Mouse (Mus musculus) lung, embryonic 16.5 days (tissue): ENCODE measurements around the gene Copz1. TPM values are rescaled to one million over a fixed set of nuclear protein-coding genes. Genes with fewer than 3 reads are reported as not detected.
A peak's percentile ranks its signal among the peaks of the same experiment; 100 is the strongest.

Source experiments
- ATAC-seq: fragments of 200-750 bp; cut with Nextera tagmentation; 2 replicates; pipeline ENCODE4 v1.8.0; 2017; ENCODE audit warnings: low read depth, mild to moderate bottlenecking, moderate library complexity
- H3K27ac ChIP-seq: fragments of 300-500 bp; sonication (generic); 2 replicates; pipeline ENCODE4 v1.5.1; 2014; ENCODE audit warnings: mild to moderate bottlenecking, control low read depth, low read length
- H3K27me3 ChIP-seq: fragments of 300-500 bp; sonication (generic); 2 replicates; pipeline ENCODE4 v1.6.1; 2014; ENCODE audit warnings: low read depth, low read length, mixed read lengths; ENCODE audit not compliant: control insufficient read depth, insufficient read depth
- H3K36me3 ChIP-seq: fragments of 300-500 bp; sonication (generic); 2 replicates; pipeline ENCODE4 v1.6.1; 2014; ENCODE audit warnings: low read length; ENCODE audit not compliant: control insufficient read depth, insufficient read depth
- H3K4me1 ChIP-seq: fragments of 300-500 bp; sonication (generic); replicated peaks from 2 replicates; pipeline ENCODE4 v1.6.1; 2014; ENCODE audit warnings: low read length, mixed read lengths; ENCODE audit not compliant: control insufficient read depth, insufficient read depth
- H3K4me2 ChIP-seq: fragments of 300-500 bp; sonication (generic); 2 replicates; pipeline ENCODE4 v1.6.1; 2014; ENCODE audit warnings: low read depth, low read length, control low read depth
- H3K4me3 ChIP-seq: fragments of 300-500 bp; sonication (generic); 2 replicates; pipeline ENCODE4 v1.5.1; 2014; ENCODE audit warnings: mild to moderate bottlenecking, low read length, control low read depth
- H3K9ac ChIP-seq: fragments of 300-500 bp; sonication (generic); 2 replicates; pipeline ENCODE4 v1.6.1; 2014; ENCODE audit warnings: low read length, control low read depth
- H3K9me3 ChIP-seq: fragments of 300-500 bp; sonication (generic); 2 replicates; pipeline ENCODE4 v1.6.1; 2016; ENCODE audit warnings: low read length; ENCODE audit not compliant: control insufficient read depth
- WGBS: fragments of 180-500 bp; shearing (Covaris S2); extraction: QIAGEN DNeasy Blood & Tissue Kit; methylation state at CpG from one replicate; pipeline ENCODE4 v1.1.7; 2014; 5-methylcytosine and 5-hydroxymethylcytosine counted together
- polyA plus RNA-seq: library from polyadenylated mRNA; unstranded; fragments of >200 nt; fragmentation: Nextera tagmentation; extraction: Ambion mirVana; gene quantifications from 2 replicates; pipeline ENCODE4 v1.2.1, GENCODE M21; 2015

Copz1 gene
- polyA plus RNA-seq, 1 experiment from 2014 or later, result 290 TPM

DNA sequence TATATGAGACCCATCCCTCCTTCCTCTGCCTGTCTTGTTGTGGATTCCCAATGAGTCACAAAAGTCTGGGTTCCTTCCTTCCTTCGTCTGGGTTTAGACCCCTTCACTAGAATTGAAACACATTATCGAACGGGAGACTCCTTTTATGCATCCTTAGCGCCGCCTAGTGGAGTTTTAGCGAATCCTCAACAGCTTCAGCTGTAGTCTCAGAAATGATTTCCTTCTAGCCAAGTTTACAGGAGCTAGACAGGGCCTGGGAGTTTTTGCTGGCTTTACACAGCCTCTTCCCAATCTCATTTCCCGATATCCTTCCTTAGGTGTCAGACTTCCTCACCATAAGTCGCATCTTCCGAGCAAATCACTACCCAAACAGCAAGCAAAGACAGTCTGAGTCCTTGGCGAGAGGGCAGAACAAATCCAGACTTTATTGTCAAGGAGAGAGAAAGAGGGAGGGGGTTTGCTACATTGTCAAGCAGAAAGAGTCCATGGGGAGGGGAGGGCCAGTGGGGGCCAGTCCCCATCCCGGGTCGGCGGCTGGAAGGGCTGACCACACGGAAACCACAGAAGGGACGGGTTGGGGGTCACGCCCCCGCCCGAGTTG, 41.1 kb downstream of the Copz1 start:
- H3K27ac ChIP-seq, result peak overlapping the region; percentile 43; the same call in 1 of the 2 replicates
- peaks cover 3% of the 10 kb centered on the region; the same call in 1 of the 2 replicates for H3K27me3 ChIP-seq
- 0 out of 2 replicates have a peak, but pooled peaks cover 6% of the 10 kb centered on the region for H3K36me3 ChIP-seq
- peak overlapping the region; percentile 63 for H3K4me2 ChIP-seq
- 16% methylated on average over 18 of the region's 18 CpGs for WGBS
- peaks cover 35% of the 10 kb centered on the region for H3K4me1 ChIP-seq
- peak overlapping the region; percentile 47; the same call in 1 of the 2 replicates for H3K9ac ChIP-seq
- H3K4me3 ChIP-seq, result peak overlapping the region; percentile 38; the same call in 1 of the 2 replicates
- no peak for ATAC-seq
- no peaks in the 10 kb centered on the region for H3K9me3 ChIP-seq

DNA sequence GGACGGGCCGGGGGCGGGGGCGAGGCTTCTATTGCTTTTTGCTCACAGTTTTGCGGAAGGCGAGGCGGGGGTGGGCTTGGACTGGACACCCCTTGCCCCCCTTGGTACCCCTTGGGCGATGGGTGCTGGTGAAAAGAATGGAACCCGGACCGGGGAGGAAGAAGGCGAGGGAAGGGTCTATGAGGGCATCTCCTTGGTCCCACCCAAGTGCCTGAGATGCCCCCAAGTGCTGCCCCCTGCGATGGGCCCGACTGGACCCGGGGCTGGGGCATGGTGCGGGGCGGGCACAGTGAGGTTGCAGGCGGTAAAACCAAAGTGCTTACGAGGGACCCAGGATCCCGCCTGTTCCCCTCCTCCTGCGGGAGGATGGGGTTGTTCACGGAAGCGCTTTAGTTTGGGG, 41.7 kb downstream of the Copz1 start:
- Histone ChIP-seq H3K27me3 (peaks cover 1% of the 10 kb centered on the region; the same call in 1 of the 2 replicates), H3K4me1 (peaks cover 32% of the 10 kb centered on the region), H3K36me3 (0 out of 2 replicates have a peak, but pooled peaks cover 6% of the 10 kb centered on the region), H3K4me3 (peak overlapping the region; percentile 38), H3K9me3 (no peaks in the 10 kb centered on the region), H3K27ac (no peak overlapping the region), H3K4me2 (peak overlapping the region; percentile 63), H3K9ac (peak overlapping the region; percentile 47; the same call in 1 of the 2 replicates)
- 0 out of 2 replicates have a peak, but pooled peaks have one; percentile 10 for ATAC-seq
- 47% methylated on average over 22 of the region's 22 CpGs for WGBS

DNA sequence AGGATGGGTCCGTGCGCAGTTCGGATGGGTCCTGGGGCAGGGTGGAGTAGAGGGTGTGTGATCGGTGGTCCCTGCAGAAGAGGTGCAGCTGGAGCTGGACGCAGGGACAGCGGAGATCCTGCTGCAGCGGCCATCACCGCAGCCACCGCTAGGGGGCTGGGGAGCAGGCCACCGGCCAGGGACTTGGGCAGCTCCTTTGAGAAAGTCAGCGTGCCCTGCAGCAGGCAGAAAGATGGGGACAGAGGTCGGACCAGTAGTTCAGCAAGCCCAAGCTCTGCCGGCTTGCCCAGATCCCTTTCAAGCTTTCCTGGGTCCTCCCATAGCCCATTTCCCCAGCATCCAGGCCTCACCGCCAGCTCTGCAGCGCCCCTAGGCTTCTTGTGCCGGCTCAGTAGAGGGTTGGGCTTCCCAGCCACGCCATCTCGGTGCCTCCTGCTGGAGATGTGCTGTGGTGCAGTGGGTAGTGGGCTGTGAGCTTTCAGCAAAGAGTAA, 42.5 kb downstream of the Copz1 start:
- Histone ChIP-seq H3K27me3 (no peaks in the 10 kb centered on the region), H3K27ac (no peak overlapping the region), H3K4me3 (peak overlapping the region; percentile 38), H3K9ac (peak overlapping the region; percentile 59), H3K36me3 (0 out of 2 replicates have a peak, but pooled peaks cover 6% of the 10 kb centered on the region), H3K9me3 (no peaks in the 10 kb centered on the region), H3K4me2 (peak overlapping the region; percentile 63), H3K4me1 (peaks cover 32% of the 10 kb centered on the region)
- WGBS, result 7% methylated on average over 18 of the region's 18 CpGs
- ATAC-seq, result peak; percentile 74

DNA sequence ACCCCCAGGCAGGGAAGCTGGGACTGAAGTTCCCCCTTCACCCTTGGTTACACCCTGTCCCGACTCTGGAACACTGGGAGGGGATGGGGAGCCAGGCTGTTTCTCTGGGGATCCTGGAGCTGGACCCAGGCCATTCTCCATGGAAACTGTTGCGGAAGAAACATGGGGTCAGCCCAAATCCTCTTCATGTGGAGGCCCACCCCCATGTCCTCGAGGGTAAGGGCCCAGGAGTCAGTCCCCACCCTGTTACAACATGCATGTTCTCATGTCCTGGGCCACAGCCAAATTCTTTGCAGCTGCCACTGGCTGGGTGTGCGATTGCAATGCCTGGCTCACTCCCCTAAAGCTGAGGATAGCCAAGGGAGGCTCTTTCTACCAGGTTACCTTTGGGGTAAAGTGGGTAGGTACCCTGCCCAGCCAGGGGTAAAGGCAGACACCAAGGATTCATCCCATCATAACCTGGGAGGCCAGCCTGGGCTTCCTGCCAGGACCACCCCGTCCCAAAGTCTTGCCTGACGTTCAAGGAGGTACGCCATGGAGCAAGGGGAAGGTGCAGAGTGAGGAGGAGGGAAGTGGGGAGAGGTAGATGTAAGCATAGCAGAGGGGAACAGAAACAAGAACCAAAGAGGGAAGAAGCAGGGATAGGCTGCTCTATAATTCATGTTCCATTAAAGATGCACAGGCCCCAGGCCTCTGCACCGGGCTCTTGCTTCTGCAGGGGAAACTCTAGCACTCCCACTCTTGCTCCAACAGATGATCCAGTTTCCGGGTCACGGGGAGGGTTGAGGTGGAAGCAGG, 43.7 kb downstream of the Copz1 start:
- Histone ChIP-seq H3K4me3 (no peak overlapping the region), H3K36me3 (0 out of 2 replicates have a peak, but pooled peaks cover 6% of the 10 kb centered on the region), H3K9me3 (no peaks in the 10 kb centered on the region), H3K27ac (no peak overlapping the region), H3K27me3 (no peaks in the 10 kb centered on the region), H3K4me1 (peaks cover 32% of the 10 kb centered on the region), H3K4me2 (no peak overlapping the region), H3K9ac (no peak overlapping the region)
- 58% methylated on average over 10 of the region's 10 CpGs for WGBS
- ATAC-seq, result no peak

DNA sequence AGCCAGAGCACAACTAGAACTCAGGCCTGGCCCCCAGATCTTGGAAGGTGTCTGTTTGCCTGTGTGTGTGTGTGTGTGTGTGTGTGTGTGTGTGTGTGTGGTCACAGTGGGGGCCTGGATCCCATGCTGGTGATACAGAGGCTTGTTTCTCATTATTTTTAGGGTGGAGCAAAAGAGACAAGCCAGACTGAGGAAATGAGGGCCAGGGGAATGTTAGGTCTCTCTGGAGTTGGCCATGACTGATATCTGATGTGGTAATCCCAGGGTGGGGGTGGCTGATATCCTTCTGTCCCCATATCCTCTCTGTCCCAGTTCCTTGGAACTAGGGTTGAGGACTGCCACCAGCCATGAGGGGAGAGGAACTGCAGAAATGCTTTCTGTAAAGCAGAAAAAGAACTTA, 44.6 kb downstream of the Copz1 start:
- Histone ChIP-seq H3K36me3 (0 out of 2 replicates have a peak, but pooled peaks cover 6% of the 10 kb centered on the region), H3K27me3 (no peaks in the 10 kb centered on the region), H3K4me1 (peaks cover 34% of the 10 kb centered on the region), H3K27ac (no peak overlapping the region), H3K9ac (no peak overlapping the region), H3K4me3 (no peak overlapping the region), H3K4me2 (no peak overlapping the region), H3K9me3 (no peaks in the 10 kb centered on the region)
- ATAC-seq, result no peak

DNA sequence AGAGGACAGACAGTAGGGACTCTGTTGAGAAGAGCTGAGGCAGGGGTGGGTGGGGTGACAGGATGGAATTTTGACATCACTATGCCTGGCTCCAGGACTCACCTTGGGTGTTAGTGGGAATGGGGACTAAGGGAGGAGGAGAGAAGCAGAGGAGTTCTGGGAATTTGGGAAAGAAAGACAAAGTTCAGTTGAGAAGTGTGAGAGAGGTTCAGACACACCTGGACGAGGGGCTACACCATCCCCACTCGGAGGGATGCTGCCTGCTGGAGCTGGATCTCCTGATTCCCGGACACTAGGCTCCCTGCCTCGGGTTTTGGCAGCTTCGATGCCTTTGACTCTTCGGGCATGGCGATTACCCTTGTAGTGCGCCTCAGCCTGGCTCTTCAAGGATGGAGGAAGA, 45.2 kb downstream of the Copz1 start:
- H3K36me3 ChIP-seq, result 0 out of 2 replicates have a peak, but pooled peaks cover 6% of the 10 kb centered on the region
- no peak overlapping the region for H3K9ac ChIP-seq
- no peak for ATAC-seq
- WGBS, result 91% methylated on average over 8 of the region's 8 CpGs
- H3K27me3 ChIP-seq, result no peaks in the 10 kb centered on the region
- H3K4me1 ChIP-seq, result peaks cover 38% of the 10 kb centered on the region
- no peaks in the 10 kb centered on the region for H3K9me3 ChIP-seq
- no peak overlapping the region for H3K4me2 ChIP-seq
- no peak overlapping the region for H3K27ac ChIP-seq
- H3K4me3 ChIP-seq, result no peak overlapping the region

DNA sequence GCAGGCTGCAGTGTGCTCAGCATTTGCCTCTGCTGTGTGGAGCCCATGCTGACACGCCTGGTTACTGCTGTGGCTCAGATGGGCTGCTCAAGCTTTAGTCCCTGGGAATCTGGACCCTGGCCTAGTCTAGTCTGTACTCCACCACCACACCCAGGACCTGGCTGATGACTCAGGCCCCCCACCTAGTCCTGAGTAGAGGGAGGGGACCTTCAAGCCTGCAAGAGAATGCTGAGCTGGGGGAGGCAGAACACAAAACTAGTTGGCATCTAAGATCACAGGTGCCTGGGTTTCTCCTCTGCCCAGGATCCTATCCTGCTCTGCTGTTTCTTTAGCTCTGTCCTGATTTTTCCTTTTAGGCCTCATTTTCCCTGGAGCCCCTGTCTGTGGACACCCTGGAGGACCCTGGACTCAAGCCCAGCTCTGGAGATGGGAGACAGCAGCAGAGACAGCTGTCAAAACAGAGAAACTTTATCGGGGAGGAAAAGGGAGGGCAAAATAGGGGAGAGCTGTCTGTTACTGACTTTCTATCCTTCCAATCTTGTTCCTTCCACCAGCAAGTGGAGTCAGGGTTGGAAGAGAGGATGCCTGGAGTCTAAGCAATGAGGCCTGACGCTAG, 45.8 kb downstream of the Copz1 start:
- Histone ChIP-seq H3K27me3 (no peaks in the 10 kb centered on the region), H3K4me1 (peaks cover 38% of the 10 kb centered on the region), H3K36me3 (0 out of 2 replicates have a peak, but pooled peaks cover 6% of the 10 kb centered on the region), H3K27ac (no peak overlapping the region), H3K9me3 (no peaks in the 10 kb centered on the region), H3K4me2 (no peak overlapping the region), H3K4me3 (no peak overlapping the region), H3K9ac (0 out of 2 replicates have a peak overlapping the region, but pooled peaks have one; percentile 0)
- no peak for ATAC-seq
- 56% methylated on average over 3 of the region's 3 CpGs for WGBS

DNA sequence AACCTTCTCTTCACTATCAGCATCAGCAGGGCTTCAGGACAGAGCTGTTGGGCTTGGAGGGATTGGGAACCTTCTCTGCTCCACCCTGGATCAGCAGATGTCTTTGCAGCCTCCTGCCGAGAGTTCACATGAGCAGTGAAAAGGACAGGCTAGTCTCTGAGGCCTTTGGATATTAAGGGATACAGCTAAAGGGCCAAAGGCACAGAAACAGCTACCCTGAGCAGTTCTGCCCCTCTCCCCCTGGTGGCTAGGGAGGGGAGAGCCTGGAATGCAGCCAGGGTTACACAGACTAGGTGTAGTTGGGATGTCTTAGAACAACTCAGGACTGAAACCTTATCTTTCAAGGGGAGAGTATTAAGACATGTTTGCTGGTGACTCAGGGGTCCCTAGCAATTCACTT, 48.6 kb downstream of the Copz1 start:
- WGBS, result 54% methylated on average over 1 of the region's 1 CpGs
- H3K9me3 ChIP-seq, result no peaks in the 10 kb centered on the region
- no peaks in the 10 kb centered on the region for H3K27me3 ChIP-seq
- peaks cover 18% of the 10 kb centered on the region for H3K4me1 ChIP-seq
- H3K36me3 ChIP-seq, result 0 out of 2 replicates have a peak, but pooled peaks cover 2% of the 10 kb centered on the region
- H3K27ac ChIP-seq, result no peak overlapping the region
- no peak overlapping the region for H3K9ac ChIP-seq
- no peak for ATAC-seq
- H3K4me3 ChIP-seq, result no peak overlapping the region
- no peak overlapping the region for H3K4me2 ChIP-seq

DNA sequence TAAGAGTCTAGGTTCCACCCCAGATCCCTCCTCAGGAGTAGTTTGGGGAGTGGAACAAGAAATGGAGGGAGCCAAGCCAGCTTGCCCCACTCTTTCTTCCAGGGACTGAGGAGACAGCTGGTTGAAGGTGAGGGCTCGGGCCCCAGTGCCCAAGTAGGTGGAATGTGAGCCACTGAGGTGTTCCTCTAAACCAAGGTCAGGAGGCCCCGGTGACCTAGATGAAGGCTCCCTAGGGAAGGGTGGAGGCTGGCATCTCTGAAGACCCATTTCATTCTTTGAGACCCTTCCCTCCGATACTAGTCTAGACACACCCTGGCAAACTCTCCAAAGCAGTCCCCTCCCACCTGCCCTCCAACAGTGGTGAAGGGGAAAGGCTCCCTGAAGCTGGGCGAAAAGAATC, 49.9 kb downstream of the Copz1 start:
- peak overlapping the region; percentile 70 for H3K4me3 ChIP-seq
- H3K36me3 ChIP-seq, result 0 out of 2 replicates have a peak, but pooled peaks cover 2% of the 10 kb centered on the region
- 51% methylated on average over 4 of the region's 4 CpGs for WGBS
- no peaks in the 10 kb centered on the region for H3K27me3 ChIP-seq
- no peak for ATAC-seq
- H3K27ac ChIP-seq, result no peak overlapping the region
- H3K4me1 ChIP-seq, result peaks cover 13% of the 10 kb centered on the region
- peak overlapping the region; percentile 78 for H3K9ac ChIP-seq
- H3K4me2 ChIP-seq, result peak overlapping the region; percentile 94
- no peaks in the 10 kb centered on the region for H3K9me3 ChIP-seq
